Mouse (Mus musculus) left cerebral cortex, postnatal 4 days (tissue): ENCODE data around the gene Lrmda. TPM values are rescaled to one million over a fixed set of nuclear protein-coding genes. Genes with fewer than 3 reads are reported as not detected.
A peak's percentile ranks its signal among the peaks of the same experiment; 100 is the strongest.

Experiments used
- DNase-seq: peaks from one replicate; pipeline ENCODE4 v3.0.0-alpha.2; 2022
- intact Hi-C: fragments of 180-260 bp; cut with DNase I; formaldehyde crosslinking; loops from one replicate; pipeline ENCODE4 v1.15.1; 2025
- total RNA-seq, 2 experiments: library from RNA; stranded (reverse); gene quantifications; 2 replicates each; pipeline ENCODE4 v1.2.3; 2021

Lrmda gene
- total RNA-seq, 2 experiments from 2014 or later, result 0.74 TPM; not detected in 1

GRCm38 (mm10) chr14:22445841-22446570 lies 426.5 kb downstream of the Lrmda start:
- intact Hi-C loops, result loop anchor here (10.0 kb wide), 1 partner anchor 129 kb away; no protein-coding TSS in a partner anchor

DNA sequence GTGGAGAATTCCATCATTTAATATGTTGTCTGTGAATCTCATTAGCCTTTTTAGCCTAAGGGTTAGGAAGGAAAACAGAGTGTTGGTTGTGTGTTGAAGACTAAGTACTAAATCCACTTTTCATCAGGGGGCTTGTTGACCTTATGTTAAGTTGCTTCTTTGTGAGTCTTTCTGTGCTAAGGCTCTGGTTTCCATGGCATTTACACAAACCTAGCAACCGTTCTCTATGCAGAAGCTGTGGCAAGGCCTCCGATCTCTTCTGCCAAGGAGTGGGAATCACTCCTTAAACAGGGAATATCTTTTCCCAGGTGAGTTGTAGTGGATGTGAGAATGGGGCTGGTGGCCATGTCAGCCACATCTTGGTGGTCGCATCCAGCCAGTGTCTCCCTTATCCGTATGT lies 432.1 kb downstream of the Lrmda start:
- DNase-seq, result no peak
- intact Hi-C loops, result no loop called here

More at GRCm38 (mm10) chr14:22445841-22446570, 426.5 kb downstream of the Lrmda start:
- no peak for DNase-seq

DNA sequence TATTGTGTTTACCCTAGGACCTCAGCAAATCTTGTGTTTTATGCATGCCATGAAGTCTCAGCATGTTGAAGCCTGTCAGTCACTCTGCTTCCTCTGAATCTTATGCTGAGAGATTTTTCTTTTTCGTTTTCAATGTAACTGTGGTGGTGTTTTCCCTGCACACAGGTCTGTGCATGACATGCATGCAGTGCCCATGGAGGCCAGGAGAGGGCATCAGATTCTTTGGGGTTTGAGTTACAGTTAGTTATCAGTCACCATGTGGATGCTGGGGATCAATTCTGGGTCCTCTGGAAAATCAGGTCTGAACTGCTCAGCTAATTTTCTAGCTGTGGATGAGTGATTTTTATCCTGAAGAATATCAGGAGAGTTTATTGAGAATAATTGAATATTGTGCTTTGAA lies 444.8 kb downstream of the Lrmda start:
- intact Hi-C loops, result no loop called here

DNA sequence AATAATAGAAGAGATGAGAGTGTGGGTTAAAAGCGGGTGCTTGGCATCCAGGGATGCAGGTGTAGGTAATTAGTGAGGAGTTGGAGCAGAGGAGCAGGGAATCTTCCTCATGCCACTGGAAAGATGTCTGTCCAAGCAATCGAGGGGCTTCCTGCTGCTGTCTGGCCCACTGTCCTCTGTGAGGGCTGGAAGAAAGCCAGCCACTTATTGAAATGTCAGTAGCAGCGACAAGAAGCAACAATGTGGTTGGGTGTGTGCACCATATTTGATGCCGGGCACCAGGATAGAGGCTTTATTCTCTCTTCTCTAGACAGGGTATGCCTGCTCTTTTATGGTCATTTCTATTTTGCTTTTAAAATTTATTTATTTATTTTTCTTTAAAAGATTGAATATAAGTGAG lies 451.5 kb downstream of the Lrmda start:
- intact Hi-C loops, result no loop called here
- DNase-seq, result peak; percentile 34

More for the DNA sequence above, 444.8 kb downstream of the Lrmda start:
- no peak for DNase-seq

GRCm38 (mm10) chr14:22473451-22473850 lies 453.9 kb downstream of the Lrmda start:
- intact Hi-C loops, result no loop called here
- no peak for DNase-seq

- intact Hi-C loops, result no loop called here
- no peak for DNase-seq
These were observed 454.5 kb downstream of the Lrmda start for GRCm38 (mm10) chr14:22473991-22474390.

DNA sequence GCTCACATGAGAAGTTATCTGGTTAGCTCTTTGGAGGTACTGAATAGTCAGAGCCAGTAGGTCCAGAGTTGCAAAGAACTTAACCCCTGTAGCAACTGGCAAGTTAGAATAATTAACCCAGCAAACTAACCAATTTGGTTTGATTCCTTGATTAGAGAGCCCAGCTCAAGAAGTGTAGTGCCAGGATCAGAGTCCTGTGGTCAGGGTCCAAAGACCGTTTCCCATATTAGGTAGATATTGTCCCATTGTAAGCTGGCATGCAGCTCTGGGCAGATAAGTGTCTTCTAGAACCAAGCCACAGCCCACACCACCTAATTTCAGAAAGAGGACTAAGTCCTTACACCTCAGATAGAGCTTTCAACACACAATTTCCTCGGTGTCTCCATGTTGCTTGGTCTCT lies 473.8 kb downstream of the Lrmda start:
- intact Hi-C loops, result no loop called here
- DNase-seq, result no peak

DNA sequence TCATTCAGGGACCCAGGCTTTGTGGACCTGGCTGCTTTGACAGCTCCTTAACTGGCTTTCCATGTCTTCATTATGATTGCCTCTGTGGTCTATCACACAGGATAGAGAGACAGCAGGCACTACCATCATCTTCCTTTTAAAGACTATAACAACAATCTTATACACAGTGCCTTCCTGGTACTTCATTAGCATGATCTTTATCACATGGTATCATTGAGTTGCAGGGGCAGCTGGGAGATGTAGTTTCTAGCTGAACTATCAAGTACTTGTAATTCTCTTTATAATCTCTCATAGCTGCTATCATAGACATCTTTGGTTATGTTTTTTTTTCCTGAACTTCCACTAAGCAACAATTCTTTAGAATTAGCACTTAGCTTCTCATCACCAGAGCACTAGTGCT lies 474.8 kb downstream of the Lrmda start:
- intact Hi-C loops, result no loop called here
- DNase-seq, result no peak

- no peak for DNase-seq
- intact Hi-C loops, result no loop called here
These were observed 475.4 kb downstream of the Lrmda start for GRCm38 (mm10) chr14:22494866-22495265.

DNA sequence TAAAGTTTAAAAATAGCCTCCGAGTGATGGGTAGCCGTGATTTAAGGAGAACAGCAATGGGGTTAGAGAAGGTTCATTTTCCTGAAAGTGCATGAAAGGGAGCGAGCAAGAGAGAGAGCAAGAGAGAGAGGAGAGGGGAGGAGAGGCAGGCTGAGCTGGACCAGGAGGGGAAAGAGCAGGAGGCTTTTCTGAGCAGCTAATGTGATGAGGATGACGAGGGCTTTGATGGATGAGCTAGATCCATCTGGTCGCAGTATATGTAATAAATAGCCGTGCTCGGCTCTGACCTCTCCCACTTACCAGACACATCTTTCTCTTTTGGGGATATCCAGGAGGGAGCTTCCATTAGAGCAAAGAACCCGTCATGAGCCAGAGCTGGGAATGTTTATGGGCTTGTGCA lies 475.8 kb downstream of the Lrmda start:
- intact Hi-C loops, result no loop called here
- no peak for DNase-seq

DNA sequence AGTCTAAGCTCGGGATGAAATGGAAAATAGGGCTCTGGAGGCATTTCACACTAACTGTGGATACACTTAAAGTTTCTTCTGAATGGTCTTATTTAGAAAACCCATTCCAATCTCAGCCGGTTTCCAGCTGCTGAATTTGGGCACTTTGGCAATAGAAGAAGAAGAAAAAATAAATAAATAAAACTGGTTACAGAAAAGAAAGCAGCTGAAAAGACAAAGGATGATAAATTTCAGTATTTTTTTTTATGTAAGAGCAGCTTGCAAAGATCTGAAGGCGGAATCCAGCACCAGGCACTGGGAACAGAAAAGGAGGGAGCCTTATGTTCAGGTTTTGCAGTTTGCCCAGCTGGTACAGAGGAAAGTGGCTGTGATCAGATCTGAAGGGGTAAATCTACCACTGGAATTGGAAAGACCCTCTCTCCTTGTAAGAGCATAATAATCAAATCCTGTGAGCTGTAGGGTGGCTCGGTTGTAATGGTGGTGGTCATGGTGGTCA lies 478.2 kb downstream of the Lrmda start:
- intact Hi-C loops, result no loop called here
- DNase-seq, result no peak

DNA sequence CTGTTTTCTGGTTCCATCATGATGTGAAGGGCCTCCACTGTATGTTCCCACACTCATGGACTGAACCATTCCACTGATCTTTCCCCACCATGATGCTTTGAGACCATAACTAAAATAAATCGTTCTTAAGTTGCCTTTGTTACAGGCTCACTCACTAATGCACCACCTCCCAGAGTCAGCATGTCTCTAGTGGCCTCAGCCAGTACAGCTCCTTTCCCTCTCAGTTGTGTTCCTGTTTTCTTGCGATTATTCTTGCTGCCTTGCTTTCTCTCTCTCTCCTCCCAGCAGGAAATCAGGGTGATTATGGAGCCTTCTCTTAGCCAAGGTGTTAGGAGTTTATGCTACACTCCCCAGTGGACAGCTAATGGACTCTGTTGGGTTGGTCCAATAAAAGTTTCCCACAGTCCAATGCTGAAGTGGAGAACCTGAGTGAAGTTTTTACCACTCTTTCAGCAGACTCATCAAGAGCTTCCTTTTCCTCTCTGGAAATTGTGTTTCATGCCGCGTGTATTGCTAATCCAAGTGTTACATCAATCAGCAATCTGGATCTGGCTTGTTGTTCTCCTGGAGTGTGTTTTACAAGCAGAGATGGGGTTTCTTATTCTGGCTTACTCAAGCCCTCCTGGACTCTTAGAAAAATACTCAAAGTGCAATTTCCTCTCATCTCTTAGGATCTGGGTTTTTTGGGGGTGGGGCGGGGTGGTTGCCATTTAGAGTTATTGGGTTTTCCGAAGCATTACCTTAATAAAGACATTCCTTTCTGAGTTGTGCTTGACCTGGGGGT lies 490.4 kb downstream of the Lrmda start:
- DNase-seq, result no peak
- intact Hi-C loops, result no loop called here

DNA sequence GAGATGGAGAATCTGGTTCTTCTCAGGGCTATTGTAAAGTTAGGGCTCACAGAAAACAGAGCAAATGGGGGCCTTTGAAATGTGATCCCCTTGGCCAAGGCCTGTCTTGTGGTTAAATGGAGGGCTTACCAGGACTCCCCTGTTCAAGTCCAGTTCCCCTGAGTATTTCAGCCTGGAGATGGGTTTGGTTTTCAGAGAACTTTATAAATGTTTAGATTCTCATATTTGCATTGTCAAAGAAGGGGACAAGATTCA lies 490.9 kb downstream of the Lrmda start:
- DNase-seq, result no peak
- intact Hi-C loops, result no loop called here

GRCm38 (mm10) chr14:22514362-22515084 lies 495.0 kb downstream of the Lrmda start:
- DNase-seq, result peak; percentile 77
- intact Hi-C loops, result no loop called here

- intact Hi-C loops, result no loop called here
- DNase-seq, result no peak
These were observed 511.2 kb downstream of the Lrmda start for GRCm38 (mm10) chr14:22530706-22531105.

GRCm38 (mm10) chr14:22533501-22533900 lies 514.0 kb downstream of the Lrmda start:
- intact Hi-C loops, result no loop called here
- DNase-seq, result no peak

DNA sequence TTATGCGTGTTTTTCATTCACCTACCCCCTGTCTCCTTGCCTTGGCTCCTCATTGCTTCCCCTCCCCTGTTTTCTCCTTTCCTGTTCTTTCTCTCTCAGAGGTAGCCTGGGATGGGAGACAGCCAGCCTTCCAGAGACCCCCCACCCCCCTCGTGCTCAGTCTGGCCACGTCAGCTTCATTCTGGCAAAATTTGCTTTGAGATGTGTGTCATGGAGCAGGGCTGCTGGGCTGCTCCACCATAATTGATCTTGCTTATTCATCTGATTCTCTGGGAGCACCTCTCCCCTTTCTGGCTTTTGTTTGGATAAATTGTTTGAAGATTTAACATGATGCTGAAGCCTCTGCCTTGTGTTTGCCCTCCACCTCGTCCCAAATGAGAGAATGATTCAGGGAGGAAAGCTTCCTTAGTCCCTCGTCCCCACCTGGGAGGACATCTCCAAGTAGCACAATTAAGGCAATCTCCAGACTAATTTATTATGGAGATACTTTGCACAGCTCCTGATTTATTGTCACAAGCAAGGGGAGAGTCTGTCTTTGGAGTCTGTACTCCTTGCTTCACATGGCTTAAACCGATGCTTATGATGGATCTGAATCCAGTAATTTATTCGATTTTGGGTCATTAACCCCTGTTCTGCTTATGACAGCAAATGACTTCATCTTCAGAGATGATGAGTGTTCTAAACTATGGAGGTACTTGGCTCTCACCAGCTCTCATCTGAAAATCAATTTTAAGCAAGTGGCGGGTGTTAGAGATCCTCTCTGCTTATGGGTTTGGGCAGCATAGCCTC lies 526.6 kb downstream of the Lrmda start:
- DNase-seq, result no peak
- intact Hi-C loops, result no loop called here

DNA sequence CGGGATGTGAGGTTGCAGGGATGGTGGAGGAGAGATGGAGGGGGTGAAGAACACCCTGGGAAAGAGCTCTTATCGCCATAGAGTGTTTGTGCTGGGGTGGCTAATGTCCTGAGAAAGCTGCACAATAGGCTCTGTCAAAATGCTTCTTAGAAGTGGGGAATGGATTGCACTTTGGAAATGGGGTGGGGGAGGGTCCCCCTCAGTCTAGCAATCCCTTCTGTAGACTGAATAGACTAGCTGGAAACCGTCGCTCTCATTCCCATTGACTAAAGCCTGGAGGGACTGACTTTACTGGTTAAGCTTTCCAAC lies 527.1 kb downstream of the Lrmda start:
- intact Hi-C loops, result no loop called here
- no peak for DNase-seq

DNA sequence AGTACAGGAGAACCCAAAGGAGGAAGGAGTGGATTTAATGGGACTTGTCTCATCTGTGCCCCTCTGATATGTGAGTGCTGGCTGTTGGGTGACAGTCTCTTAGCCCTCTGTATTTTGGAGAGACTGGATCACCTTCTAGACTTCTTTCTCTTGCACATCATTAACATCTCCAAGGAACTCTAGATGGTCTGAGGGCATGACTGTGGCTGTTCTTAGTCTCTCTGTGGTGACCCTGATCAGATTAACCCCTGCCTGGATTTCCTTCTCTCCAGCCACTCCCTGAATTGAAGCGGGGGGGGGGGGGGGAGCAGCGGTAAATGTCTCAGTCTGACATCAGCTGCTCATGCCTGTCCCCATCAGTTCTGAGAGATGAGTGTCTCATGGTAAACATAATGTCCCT lies 528.8 kb downstream of the Lrmda start:
- intact Hi-C loops, result no loop called here
- DNase-seq, result no peak

GRCm38 (mm10) chr14:22549166-22549565 lies 529.7 kb downstream of the Lrmda start:
- intact Hi-C loops, result no loop called here
- DNase-seq, result no peak

DNA sequence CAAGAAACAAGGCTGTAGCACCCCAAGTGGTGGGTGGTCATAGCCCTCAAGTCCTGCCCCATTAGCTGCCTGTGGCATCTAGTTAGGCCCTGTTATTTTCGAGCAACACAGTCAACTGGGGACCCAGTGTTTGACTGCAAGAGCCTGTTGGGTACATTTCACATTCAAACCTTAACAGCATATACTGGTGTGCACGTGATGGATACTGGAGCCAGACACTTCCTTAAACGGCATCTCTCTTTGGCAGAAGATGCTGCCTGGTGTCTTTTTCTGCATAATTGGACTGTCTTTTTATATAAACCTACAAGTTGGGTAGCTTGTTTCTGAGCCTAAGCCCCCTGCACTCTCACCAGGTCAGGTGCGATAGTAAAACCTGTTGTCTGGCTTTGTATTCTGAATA lies 532.8 kb downstream of the Lrmda start:
- DNase-seq, result no peak
- intact Hi-C loops, result no loop called here
